Mouse (Mus musculus): Measurements from ENCODE around the gene Tmem184b. TPM values are rescaled to one million over a fixed set of nuclear protein-coding genes. Genes with fewer than 3 reads are reported as not detected.

Gene Tmem184b
- polyA plus RNA-seq, 1 experiment from 2014 or later = 64.3 TPM

DNA sequence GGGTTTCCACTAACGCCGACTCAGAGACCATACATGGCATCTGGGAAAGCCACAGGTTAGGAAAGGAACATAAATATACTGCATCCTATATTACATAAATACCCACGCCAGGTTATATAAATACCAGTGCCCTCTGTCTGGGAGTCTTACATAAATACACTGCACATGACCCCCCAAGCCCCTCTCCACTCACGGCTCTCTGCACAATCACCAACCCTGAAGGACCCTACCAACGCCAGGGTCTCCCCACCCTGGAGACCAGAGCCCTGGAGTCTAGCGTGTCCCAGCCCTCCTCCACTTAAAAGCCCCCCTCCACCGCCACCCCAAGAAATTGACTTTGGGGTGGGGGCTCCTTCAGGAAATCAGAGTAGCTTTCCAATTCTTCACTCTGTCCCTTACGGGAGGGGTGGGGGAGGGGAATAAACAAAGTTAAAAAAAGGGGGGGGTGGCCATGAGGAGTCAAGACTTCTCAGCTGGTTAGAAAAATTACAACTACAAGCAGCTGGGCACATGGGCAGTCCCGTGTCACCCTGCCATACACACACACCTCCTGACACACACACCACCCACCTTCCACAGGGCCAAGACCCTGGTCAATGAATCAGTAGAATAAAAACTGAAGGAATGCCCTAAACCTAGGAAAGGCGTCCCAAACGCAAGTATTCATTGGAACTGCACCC, 37.4 kb upstream of the Tmem184b start:
- Histone ChIP-seq H3K4me1 (ENCODE audit: control insufficient read depth, insufficient read depth, low read length) (peaks cover 34% of the 10 kb centered on the region), H3K4me2 (replicated peaks; ENCODE audit: low read depth, low read length) (peak overlapping the region; percentile 83), H3K27ac (ENCODE audit: low read length) (0 out of 2 replicates have a peak overlapping the region, but pooled peaks have one; percentile 96), H3K36me3 (ENCODE audit: control insufficient read depth, insufficient read depth, low read length) (peaks cover 27% of the 10 kb centered on the region), H3K4me3 (ENCODE audit: low read depth, low read length) (peak overlapping the region; percentile 95), H3K9ac (replicated peaks; ENCODE audit: low read depth, low read length) (peak overlapping the region; percentile 99), H3K27me3 (ENCODE audit: control insufficient read depth, insufficient read depth, low read length) (no peaks in the 10 kb centered on the region), H3K9me3 (ENCODE audit: control insufficient read depth, low read depth, low read length) (no peaks in the 10 kb centered on the region)
- WGBS = 10% methylated on average over 11 of the region's 11 CpGs
- no peak for ATAC-seq (ENCODE audit: insufficient number of reproducible peaks, insufficient read depth, low FRiP score, low read depth)

DNA sequence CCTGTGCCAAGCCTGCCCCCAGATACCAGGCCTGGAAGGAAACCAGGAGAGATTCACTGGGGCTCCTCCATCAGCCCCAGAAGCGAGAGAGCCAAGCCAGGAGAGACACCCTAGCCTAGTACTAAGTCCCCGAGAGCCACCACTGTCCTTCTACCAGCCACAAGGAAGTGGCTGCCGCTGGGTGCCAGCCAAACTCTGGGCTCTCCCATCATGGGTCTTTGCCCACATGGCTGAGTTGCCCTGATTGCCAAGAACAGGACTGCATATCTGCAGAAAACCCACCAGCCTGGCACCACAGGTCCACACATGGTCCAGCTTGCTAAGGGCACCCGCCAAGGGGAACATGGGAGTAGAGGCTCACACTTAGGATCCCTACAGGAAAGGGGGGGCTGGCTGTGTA, 36.9 kb upstream of the Tmem184b start:
- Histone ChIP-seq H3K9me3 (ENCODE audit: control insufficient read depth, low read depth, low read length) (no peaks in the 10 kb centered on the region), H3K27me3 (ENCODE audit: control insufficient read depth, insufficient read depth, low read length) (no peaks in the 10 kb centered on the region), H3K4me1 (ENCODE audit: control insufficient read depth, insufficient read depth, low read length) (peaks cover 39% of the 10 kb centered on the region), H3K9ac (replicated peaks; ENCODE audit: low read depth, low read length) (0 out of 2 replicates have a peak overlapping the region, but pooled peaks have one; percentile 99), H3K4me3 (ENCODE audit: low read depth, low read length) (peak overlapping the region; percentile 95), H3K27ac (ENCODE audit: low read length) (peak overlapping the region; percentile 44; the same call in 1 of the 2 replicates), H3K4me2 (replicated peaks; ENCODE audit: low read depth, low read length) (peak overlapping the region; percentile 83), H3K36me3 (ENCODE audit: control insufficient read depth, insufficient read depth, low read length) (peaks cover 31% of the 10 kb centered on the region)
- ATAC-seq (ENCODE audit: insufficient number of reproducible peaks, insufficient read depth, low FRiP score, low read depth) = no peak
- 71% methylated on average over 4 of the region's 4 CpGs for WGBS

DNA sequence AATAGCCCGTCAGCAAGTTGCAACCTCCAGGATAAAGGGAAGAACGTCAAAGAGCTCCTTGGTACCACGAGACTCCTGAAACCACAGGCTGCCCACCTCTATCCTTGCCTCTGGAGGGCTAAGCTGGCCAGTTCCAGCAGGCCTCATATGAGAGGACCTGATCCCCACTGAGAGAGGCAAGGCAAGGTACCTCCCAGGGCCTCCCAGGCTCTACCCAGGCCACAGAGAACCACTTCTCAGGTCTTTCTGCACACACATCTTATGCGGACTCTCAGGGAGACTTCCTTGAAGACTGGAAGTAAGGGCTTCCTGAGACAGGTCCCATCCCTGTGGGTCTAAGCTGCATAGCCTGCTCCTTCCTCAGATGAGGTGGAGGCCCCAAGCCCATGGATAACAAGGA, 36.0 kb upstream of the Tmem184b start:
- Histone ChIP-seq H3K4me3 (ENCODE audit: low read depth, low read length) (no peak overlapping the region; the same call in 1 of the 2 replicates), H3K27ac (ENCODE audit: low read length) (no peak overlapping the region), H3K9me3 (ENCODE audit: control insufficient read depth, low read depth, low read length) (no peaks in the 10 kb centered on the region), H3K4me1 (ENCODE audit: control insufficient read depth, insufficient read depth, low read length) (peaks cover 41% of the 10 kb centered on the region), H3K9ac (replicated peaks; ENCODE audit: low read depth, low read length) (0 out of 2 replicates have a peak overlapping the region, but pooled peaks have one; percentile 10), H3K27me3 (ENCODE audit: control insufficient read depth, insufficient read depth, low read length) (no peaks in the 10 kb centered on the region), H3K4me2 (replicated peaks; ENCODE audit: low read depth, low read length) (no peak overlapping the region), H3K36me3 (ENCODE audit: control insufficient read depth, insufficient read depth, low read length) (peaks cover 39% of the 10 kb centered on the region)
- no peak for ATAC-seq (ENCODE audit: insufficient number of reproducible peaks, insufficient read depth, low FRiP score, low read depth)
- WGBS = 73% methylated on average over 4 of the region's 4 CpGs

DNA sequence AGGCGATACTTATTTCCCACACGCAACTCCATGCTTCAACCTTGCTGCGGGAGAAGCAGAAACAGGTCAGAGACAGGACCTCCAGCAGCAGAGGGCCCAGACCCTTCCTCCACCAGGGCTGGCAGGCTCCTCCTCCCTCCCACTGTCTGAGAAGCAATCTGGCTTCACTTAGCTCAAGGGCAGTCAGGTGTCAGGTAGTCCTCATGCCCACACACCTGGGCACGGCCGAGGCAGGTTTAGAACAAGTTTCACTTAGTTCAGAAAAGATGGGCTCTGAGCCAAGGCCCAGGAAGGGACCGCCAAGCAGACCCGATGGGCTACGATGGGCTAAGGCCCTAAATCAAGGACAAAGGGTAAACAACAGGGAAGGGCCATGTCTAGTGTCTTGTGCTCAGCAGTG, 35.4 kb upstream of the Tmem184b start:
- H3K36me3 ChIP-seq (ENCODE audit: control insufficient read depth, insufficient read depth, low read length) = peaks cover 45% of the 10 kb centered on the region
- 0 out of 2 replicates have a peak overlapping the region, but pooled peaks have one; percentile 10 for H3K9ac ChIP-seq (replicated peaks; ENCODE audit: low read depth, low read length)
- ATAC-seq (ENCODE audit: insufficient number of reproducible peaks, insufficient read depth, low FRiP score, low read depth) = no peak
- no peak overlapping the region; the same call in 1 of the 2 replicates for H3K27ac ChIP-seq (ENCODE audit: low read length)
- 52% methylated on average over 8 of the region's 8 CpGs for WGBS
- no peaks in the 10 kb centered on the region for H3K9me3 ChIP-seq (ENCODE audit: control insufficient read depth, low read depth, low read length)
- peaks cover 41% of the 10 kb centered on the region for H3K4me1 ChIP-seq (ENCODE audit: control insufficient read depth, insufficient read depth, low read length)
- H3K4me2 ChIP-seq (replicated peaks; ENCODE audit: low read depth, low read length) = no peak overlapping the region
- no peak overlapping the region for H3K4me3 ChIP-seq (ENCODE audit: low read depth, low read length)
- H3K27me3 ChIP-seq (ENCODE audit: control insufficient read depth, insufficient read depth, low read length) = no peaks in the 10 kb centered on the region

DNA sequence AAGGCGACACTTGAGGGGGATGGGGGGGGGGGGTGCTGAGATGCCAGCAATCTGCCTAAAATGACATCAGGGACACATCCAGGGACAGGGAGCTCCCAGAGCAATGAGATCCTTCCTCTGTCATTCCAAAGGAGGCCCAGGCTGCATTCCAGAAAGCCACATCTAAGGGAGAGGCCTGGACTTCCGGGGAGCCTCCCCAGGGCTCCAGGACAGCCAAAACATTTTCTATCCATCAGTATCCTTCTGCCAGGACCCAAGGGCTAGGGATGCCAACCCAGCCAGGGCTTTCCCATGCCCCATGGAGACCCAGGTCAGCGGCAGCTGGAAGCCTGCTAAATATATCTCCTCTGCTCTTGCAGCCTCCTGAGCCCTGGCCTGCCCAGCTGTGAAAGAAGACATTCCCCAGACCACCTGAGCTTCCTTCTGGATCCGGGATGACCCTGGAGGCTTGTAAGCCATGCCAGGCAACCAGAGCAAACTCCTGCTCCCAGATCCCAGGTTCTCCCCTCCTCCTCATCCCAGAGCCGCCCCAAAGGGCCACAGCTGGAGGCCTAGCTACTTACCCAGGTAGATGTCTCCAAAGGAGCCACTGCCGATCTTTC, 34.9 kb upstream of the Tmem184b start:
- ATAC-seq (ENCODE audit: insufficient number of reproducible peaks, insufficient read depth, low FRiP score, low read depth) = no peak
- Histone ChIP-seq H3K27ac (ENCODE audit: low read length) (no peak overlapping the region; the same call in 1 of the 2 replicates), H3K4me3 (ENCODE audit: low read depth, low read length) (no peak overlapping the region), H3K36me3 (ENCODE audit: control insufficient read depth, insufficient read depth, low read length) (peaks cover 45% of the 10 kb centered on the region), H3K4me1 (ENCODE audit: control insufficient read depth, insufficient read depth, low read length) (peaks cover 41% of the 10 kb centered on the region), H3K9me3 (ENCODE audit: control insufficient read depth, low read depth, low read length) (no peaks in the 10 kb centered on the region), H3K9ac (replicated peaks; ENCODE audit: low read depth, low read length) (no peak overlapping the region), H3K27me3 (ENCODE audit: control insufficient read depth, insufficient read depth, low read length) (no peaks in the 10 kb centered on the region), H3K4me2 (replicated peaks; ENCODE audit: low read depth, low read length) (no peak overlapping the region)
- whole genome bisulfite sequencing = 74% methylated on average over 6 of the region's 6 CpGs

DNA sequence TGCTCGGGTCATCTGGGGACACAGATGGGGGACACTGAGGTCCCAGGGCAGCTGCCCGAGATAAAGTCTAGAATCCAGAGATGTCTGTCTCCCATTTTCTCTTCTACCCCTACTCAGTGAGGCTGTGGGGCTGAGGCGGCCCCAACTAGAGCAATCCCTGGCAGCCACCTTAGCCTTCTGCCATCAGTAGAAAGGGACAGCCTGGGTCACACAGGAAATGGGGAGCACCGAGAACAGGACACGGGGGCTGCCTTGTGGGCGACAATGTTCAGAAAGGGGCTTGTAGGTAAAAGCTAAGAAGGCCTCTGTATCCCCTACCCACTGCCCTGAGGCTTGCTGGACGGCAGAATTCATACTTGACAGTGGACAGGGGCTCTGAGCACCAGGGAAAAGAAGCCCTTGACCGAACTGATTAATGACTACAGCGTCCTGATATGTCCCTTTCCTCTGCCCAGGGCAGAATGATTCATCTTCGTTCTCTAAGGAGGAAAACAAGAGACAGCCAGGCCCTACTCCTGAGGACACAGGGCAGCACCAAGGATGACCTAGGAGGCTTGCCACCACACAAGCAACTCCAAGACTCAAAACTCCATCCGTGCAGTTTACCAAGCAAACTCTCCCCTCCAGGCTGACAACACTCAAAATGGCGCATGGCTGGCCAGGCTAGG, 34.3 kb upstream of the Tmem184b start:
- 76% methylated on average over 12 of the region's 12 CpGs for WGBS
- H3K27me3 ChIP-seq (ENCODE audit: control insufficient read depth, insufficient read depth, low read length) = no peaks in the 10 kb centered on the region
- H3K27ac ChIP-seq (ENCODE audit: low read length) = no peak overlapping the region
- no peak overlapping the region for H3K4me3 ChIP-seq (ENCODE audit: low read depth, low read length)
- H3K4me2 ChIP-seq (replicated peaks; ENCODE audit: low read depth, low read length) = no peak overlapping the region
- H3K36me3 ChIP-seq (ENCODE audit: control insufficient read depth, insufficient read depth, low read length) = peaks cover 45% of the 10 kb centered on the region
- H3K9me3 ChIP-seq (ENCODE audit: control insufficient read depth, low read depth, low read length) = no peaks in the 10 kb centered on the region
- H3K4me1 ChIP-seq (ENCODE audit: control insufficient read depth, insufficient read depth, low read length) = peaks cover 47% of the 10 kb centered on the region
- no peak for ATAC-seq (ENCODE audit: insufficient number of reproducible peaks, insufficient read depth, low FRiP score, low read depth)
- no peak overlapping the region for H3K9ac ChIP-seq (replicated peaks; ENCODE audit: low read depth, low read length)

DNA sequence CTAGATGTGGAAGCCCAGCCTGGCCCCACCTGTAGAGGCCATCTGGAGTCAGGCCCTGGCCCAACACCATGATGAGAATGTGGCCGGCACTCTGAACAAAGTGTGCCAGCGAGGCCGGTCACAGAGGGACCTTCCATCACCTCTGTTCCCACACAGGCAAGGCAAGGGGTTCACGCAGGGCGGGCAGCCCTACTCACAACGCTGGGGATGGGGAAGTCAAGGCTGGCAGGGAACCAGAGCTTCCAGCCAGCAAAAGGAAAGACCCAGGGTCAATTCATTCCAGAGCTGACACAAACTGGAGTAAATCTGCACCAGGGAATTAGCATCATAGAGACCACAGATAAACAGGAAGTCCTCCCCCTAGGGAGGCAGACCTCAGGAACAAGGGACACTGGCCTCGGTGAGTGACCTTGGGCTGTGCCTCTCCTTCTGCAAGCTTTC, 33.1 kb upstream of the Tmem184b start:
- peaks cover 49% of the 10 kb centered on the region for H3K4me1 ChIP-seq (ENCODE audit: control insufficient read depth, insufficient read depth, low read length)
- no peaks in the 10 kb centered on the region for H3K9me3 ChIP-seq (ENCODE audit: control insufficient read depth, low read depth, low read length)
- no peak overlapping the region for H3K4me2 ChIP-seq (replicated peaks; ENCODE audit: low read depth, low read length)
- 70% methylated on average over 7 of the region's 7 CpGs for WGBS
- ATAC-seq (ENCODE audit: insufficient number of reproducible peaks, insufficient read depth, low FRiP score, low read depth) = no peak
- no peaks in the 10 kb centered on the region for H3K27me3 ChIP-seq (ENCODE audit: control insufficient read depth, insufficient read depth, low read length)
- H3K9ac ChIP-seq (replicated peaks; ENCODE audit: low read depth, low read length) = no peak overlapping the region
- no peak overlapping the region for H3K27ac ChIP-seq (ENCODE audit: low read length)
- peaks cover 46% of the 10 kb centered on the region for H3K36me3 ChIP-seq (ENCODE audit: control insufficient read depth, insufficient read depth, low read length)
- no peak overlapping the region for H3K4me3 ChIP-seq (ENCODE audit: low read depth, low read length)

DNA sequence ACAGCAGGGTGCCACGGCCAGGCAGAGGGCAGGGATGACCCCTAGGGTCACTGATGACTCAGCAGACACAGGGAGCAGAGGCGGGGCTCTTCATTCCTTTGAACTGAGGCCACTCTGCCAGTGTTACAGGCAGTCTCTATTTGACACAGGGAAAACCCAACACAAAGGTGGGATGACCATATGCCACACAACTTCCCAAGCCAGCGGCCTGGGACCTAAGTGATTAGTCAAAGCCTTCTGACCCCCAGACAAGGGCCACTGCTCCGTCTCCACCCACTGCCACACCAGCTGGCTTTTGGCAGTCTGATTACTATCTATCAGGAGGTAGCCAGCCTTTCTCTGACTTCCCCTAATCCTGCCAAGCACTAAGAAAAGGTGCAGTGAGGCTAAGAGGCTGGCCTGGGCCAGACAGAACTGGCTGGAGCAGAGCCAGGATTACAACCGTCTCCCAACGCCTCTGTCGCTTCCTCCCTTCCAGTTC, 31.9 kb upstream of the Tmem184b start:
- H3K27ac ChIP-seq (ENCODE audit: low read length) = no peak overlapping the region
- no peaks in the 10 kb centered on the region for H3K9me3 ChIP-seq (ENCODE audit: control insufficient read depth, low read depth, low read length)
- peaks cover 42% of the 10 kb centered on the region for H3K4me1 ChIP-seq (ENCODE audit: control insufficient read depth, insufficient read depth, low read length)
- 43% methylated on average over 7 of the region's 7 CpGs for WGBS
- ATAC-seq (ENCODE audit: insufficient number of reproducible peaks, insufficient read depth, low FRiP score, low read depth) = no peak
- H3K4me3 ChIP-seq (ENCODE audit: low read depth, low read length) = no peak overlapping the region
- no peaks in the 10 kb centered on the region for H3K27me3 ChIP-seq (ENCODE audit: control insufficient read depth, insufficient read depth, low read length)
- H3K9ac ChIP-seq (replicated peaks; ENCODE audit: low read depth, low read length) = no peak overlapping the region
- H3K36me3 ChIP-seq (ENCODE audit: control insufficient read depth, insufficient read depth, low read length) = peaks cover 53% of the 10 kb centered on the region
- H3K4me2 ChIP-seq (replicated peaks; ENCODE audit: low read depth, low read length) = no peak overlapping the region

Data from stomach, embryonic 14.5 days (tissue).